Mouse (Mus musculus) thymus, adult 18-20 months (tissue): ENCODE measurements at regions not wholly inside any gene's neighbourhood (a gene's known extent, or its start where the extent isn't known, plus 50 kb on each side); places are given as distances from the start of the nearest gene placed in this dataset.

Source experiments
- DNase-seq, 2 experiments: peaks; one replicate each; pipeline ENCODE4 v3.0.0; 2022; ENCODE audit warnings: mixed read lengths in 2 of 2

DNA sequence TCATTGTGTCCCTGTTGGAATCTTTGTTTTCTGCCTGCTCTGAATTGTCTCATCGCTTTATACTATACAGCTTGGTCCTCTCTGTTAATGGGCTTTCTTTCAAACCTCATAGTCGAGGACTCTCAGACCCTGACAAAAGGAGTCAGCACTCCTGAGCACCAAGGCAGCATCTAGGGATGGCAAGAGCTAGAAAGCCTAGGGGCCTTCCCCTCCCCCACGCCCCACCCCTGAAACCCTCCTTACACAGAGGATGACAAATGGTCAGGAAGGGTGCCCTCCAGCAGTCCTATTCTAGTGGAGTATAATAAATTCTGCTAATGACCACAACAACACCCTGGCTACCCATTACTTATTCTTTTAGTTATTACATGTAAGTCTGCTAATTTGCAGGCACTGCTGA is 74.4 kb downstream of the Tbx19 start:
- no peak for DNase-seq

GRCm38 (mm10) chr1:165084753-165085152 is 75.8 kb downstream of the Tbx19 start:
- no peak for DNase-seq

GRCm38 (mm10) chr1:165084179-165084578 is 76.4 kb downstream of the Tbx19 start:
- DNase-seq: no peak

DNA sequence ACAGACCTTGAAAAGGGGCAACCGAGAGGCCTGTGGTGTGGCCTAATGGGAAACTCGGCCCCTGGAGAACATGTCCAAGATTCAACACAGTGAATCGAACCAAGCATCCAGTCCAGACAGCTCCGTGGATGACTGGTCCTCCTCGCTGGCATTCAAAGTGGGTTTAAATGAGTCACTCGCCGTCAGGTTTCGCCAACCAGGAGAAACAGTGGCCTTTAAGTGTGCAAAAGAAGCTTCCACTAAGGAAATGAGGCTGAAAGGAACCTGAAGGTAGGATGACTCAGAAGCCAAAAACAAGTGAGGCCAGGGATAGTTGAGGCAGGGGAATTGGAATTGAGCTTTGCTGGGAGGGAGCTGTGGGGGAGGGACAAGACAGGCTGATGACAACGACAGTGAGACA is 80.2 kb downstream of the Tbx19 start:
- DNase-seq: no peak

DNA sequence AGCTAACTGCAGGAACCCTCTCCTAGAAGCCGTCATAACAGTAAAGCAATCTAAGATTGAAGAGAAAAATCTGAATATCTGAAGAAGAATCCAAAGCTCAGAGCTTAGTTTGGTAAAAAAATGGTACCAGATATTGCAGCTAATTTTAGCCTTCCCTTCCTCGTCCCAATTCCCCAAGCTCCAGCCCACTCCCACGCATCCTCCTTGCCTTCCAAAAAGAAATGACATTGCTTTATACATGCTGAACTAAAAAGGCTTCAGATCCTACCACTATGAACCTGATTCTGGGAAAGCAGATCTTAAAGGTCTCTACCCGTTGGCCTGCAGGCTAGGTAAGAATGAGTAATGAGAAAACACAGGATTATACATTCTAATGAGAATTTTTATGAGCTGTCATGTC is 83.3 kb downstream of the Tbx19 start:
- no peak for DNase-seq

- DNase-seq: no peak
Observed at GRCm38 (mm10) chr1:165075301-165076082, 85.1 kb downstream of the Tbx19 start.

DNA sequence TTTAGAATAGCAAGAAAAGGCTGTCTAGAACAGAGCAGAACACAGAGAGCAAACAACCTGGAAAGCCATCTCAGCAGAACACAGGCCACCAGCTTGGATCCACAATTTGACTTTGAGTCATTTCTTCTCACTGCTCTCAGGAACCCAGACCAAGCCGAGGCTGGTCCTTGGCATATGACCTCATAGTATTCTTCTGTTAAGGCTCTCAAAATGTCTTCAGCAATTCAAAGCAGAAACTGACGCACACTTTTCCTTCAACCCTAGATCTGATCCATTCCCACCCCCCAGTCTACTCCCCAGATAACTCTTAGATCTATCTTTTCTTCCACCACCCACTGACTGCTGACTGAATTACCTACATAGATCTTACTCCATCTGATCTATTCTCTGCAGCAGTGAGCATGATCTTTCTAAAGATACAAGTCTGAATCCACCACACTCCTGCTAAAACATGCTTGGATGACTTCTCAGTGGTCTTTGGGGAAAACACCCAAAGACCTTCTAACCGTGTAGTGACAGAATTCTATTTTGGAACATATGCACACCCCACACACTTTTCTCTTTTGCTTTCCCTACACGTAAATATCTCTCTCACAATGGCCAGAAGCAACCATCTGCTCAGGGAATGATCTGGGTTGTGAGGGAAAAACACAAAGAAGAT is 88.6 kb downstream of the Tbx19 start:
- no peak for DNase-seq

DNA sequence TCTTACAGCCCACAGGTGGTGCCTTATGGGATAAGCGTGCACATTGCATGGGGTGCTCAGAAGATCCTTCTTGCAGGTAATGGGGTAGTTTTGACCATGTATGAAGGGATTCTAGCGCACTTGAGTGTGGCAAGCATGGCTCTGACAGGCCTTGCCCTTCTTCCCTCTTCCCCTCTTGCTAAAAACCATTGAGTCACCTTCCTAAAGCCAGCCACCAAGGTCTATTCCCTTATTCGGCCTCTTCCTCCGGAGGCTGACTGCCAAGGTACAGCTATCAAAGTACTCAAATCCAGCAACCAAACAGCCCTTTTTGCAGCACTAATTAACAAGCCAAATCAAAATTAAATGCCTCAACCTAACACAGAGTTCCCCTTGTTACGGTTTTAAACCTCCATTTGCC is 95.6 kb downstream of the Tbx19 start:
- no peak for DNase-seq

DNA sequence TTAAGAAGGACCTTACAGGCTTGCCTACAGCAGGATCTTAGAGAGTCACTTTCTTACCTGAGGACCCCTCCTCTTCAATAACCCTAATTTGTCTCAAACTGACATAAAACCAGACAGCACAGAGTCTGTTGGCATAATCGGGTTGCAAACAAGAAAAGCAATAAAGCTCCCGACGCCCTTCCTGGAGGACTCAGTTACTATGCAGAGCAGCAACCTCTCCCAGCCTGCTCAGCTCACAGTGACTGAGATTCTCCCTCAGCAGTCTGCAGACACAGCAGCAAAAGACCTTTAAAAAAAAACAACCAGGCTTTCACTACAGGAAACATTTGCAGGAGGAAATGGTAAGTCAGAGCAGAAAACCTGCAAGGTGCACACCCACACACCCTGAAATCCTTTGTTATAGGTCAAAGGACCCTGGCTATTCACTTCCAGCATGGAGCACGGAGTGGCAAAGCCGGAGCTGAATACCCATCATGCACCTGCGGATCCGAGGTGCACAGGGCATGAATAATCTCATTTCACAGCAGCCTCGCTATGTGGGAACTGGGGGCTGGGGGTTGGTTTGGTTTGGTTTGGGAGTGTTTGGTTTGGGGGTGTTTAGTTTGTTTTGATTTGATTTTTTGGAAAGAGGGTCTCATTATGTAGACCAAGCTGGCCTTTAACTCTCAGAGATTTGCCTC is 97.6 kb downstream of the Tbx19 start:
- no peak for DNase-seq

GRCm38 (mm10) chr1:165061420-165061819 is 99.2 kb downstream of the Tbx19 start:
- no peak for DNase-seq

GRCm38 (mm10) chr1:165054245-165054644 is 106.3 kb downstream of the Tbx19 start:
- DNase-seq: no peak

DNA sequence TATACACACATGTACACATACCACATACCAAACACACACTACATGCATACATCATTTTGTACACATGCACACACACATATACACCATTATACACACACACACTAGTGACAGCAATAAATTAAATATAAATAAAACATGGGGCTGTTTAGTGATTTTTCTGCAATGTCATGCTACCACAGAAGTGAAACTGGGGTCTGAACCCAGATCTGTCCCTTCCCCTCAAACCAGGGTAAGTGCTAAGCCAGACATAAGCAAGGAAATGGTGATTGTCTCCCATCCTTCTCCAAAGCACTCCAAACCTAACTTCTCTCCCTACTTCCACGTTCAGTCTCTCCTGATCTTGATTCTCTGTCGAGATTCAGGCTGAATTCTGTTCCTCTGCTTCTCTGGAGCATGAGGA is 109.3 kb downstream of the Tbx19 start:
- no peak for DNase-seq

- no peak for DNase-seq
Observed at GRCm38 (mm10) chr1:165050176-165050575, 110.4 kb downstream of the Tbx19 start.

DNA sequence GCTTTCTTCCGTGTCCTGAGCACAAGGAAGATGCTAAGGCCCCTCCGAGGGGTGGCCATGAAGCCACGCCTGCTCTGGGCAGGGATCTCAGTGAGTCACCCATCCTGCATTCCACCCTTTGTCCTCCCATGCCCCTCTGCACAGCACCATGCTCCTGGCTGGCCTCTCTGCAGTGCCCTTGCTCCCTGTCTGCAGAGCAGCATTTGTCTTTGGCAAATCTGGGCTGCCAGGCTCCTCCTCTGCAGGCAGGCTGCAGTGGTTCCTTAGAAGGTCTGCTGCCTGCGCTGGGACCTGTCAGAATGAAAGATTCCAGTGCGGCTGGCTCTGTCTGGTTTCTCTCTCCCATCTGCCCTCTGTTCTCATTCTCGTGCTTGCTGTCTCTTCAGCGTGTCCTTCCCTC is 111.3 kb upstream of the Xcl1 start:
- no peak for DNase-seq

- no peak for DNase-seq
Observed at GRCm38 (mm10) chr1:165046056-165046455, 110.7 kb upstream of the Xcl1 start.

GRCm38 (mm10) chr1:165043361-165043760 is 108.0 kb upstream of the Xcl1 start:
- no peak for DNase-seq

- DNase-seq: no peak
Observed at GRCm38 (mm10) chr1:165042105-165042504, 106.8 kb upstream of the Xcl1 start.

DNA sequence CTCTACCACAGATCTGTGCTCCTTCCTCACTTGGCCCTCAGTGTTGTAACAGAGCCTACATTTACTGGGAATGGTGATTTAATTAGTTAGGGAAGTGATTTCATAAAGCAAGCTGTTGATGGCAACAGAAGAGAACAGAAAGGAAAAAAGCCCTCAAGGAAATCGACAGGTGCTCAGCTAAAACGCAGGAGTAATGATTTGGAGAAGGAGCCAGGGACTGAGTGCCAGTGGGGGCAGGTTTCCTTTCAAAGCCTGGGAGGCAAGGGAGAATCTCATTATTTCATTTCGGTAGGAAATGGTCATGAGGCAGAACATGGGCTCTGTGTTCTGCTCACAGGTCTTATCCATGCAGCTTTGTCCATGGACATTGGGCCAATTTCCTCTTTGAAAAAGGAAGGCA is 101.3 kb upstream of the Xcl1 start:
- no peak for DNase-seq

DNA sequence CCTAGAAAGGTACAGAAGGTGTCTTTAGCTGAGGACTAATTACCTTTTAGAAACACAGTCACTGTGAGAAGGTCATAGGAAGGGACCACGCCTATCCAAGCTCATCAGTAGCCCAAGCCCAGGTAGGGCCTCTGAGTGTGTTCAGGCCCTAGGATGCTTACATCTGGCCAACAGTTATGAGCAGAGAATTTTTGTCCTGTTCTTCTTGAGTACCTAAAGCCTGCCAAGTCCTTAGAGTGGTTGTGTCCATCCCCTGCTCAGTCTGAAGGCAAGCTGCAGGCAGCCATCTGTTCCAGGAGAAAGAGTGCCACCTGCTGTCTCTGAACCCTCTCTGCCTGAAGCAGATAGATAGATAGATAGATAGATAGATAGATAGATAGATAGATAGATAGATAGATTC is 100.3 kb upstream of the Xcl1 start:
- DNase-seq: no peak

DNA sequence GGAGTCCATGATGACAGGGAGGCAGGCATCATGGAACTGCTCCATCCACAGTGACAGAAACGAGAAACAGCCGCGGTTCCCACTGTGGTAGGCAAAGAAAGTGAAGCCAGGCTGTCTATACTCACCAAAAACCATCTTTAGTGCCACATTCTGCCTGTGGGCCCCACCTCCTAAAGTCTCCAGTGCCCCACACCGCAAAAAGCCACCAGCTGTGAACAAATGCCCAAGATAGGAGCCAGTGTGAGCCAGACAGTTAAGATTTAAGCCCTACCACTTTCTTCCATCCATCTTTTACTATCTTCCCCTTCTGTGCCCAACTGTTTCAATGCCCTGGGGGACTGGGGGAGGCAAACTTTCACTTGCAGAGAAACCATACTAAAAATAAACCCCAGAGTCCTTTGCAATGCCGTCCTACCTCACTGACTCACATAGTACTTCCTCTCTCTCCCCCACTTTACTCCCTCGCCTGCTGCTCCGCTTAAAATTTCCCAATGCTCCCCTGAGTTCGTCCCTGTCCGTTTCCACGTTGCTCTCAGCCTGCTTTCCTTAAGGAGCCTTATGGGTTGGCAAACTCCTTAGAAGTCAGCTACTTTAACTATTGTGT is 85.7 kb upstream of the Xcl1 start:
- no peak for DNase-seq

- DNase-seq: no peak
Observed at GRCm38 (mm10) chr1:165018692-165019309, 83.5 kb upstream of the Xcl1 start.

GRCm38 (mm10) chr1:165018236-165018635 is 82.9 kb upstream of the Xcl1 start:
- no peak for DNase-seq

DNA sequence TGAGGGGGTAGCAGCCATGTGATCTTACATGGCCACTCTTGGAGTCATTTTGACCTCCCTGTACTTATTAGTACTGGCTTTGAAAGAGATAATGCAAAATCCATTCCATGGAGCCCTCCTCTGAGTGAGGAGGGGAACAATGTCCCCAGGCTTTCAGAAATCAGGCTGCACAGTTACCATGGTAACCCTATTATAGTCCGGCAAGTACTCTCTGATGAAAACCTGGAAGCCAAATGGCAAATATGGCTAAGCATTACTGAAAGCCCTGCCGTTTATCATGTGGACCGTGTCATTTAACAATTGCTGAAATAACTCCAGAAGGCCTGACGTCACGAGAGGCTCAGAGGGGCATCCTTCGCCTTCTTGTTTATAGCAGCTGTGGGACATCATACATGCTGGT is 82.5 kb upstream of the Xcl1 start:
- no peak for DNase-seq
